Mouse (Mus musculus): ENCODE data around the gene Dusp9. TPM values are rescaled to one million over a fixed set of nuclear protein-coding genes. Genes with fewer than 3 reads are reported as not detected.
A peak's percentile ranks its signal among the peaks of the same experiment; 100 is the strongest.

Gene Dusp9
- total and polyA plus RNA-seq, 3 experiments, result 4.7 to 5.2 TPM; not detected in 1

DNA sequence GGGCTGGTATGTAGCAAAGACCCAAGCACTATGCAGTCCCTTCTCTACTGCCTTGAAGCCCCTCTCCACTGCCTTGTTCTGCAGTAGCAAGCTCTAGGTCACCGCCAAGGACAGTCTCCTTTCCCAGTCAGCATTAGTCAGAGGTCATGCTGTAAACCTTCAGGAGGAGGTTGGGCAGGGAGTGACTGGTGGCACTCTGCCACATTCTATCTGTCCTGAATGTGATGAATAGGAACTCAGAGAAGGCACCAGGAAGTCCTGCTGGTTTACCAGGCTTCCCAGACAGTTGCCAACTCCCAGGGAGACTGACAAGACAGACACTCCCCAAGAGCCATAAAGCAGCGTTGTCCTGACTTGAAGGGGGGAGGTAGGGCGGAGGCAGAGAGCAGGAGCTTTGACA lies 46.4 kb downstream of the Dusp9 start:
- no peak overlapping the region for H3K9ac ChIP-seq (ENCODE audit: control insufficient read depth, low read depth, low read length, poor library complexity, severe bottlenecking)
- H3K36me3 ChIP-seq (ENCODE audit: control insufficient read depth in 1 of 2, insufficient read depth in 2 of 2, low read length in 2 of 2), result peaks cover 0 to 5% of the 10 kb centered on the region in 2 experiments; a peak in 2 of 4 replicates
- H3K27ac ChIP-seq (ENCODE audit: control insufficient read depth, low read depth, low read length), result no peak overlapping the region

DNA sequence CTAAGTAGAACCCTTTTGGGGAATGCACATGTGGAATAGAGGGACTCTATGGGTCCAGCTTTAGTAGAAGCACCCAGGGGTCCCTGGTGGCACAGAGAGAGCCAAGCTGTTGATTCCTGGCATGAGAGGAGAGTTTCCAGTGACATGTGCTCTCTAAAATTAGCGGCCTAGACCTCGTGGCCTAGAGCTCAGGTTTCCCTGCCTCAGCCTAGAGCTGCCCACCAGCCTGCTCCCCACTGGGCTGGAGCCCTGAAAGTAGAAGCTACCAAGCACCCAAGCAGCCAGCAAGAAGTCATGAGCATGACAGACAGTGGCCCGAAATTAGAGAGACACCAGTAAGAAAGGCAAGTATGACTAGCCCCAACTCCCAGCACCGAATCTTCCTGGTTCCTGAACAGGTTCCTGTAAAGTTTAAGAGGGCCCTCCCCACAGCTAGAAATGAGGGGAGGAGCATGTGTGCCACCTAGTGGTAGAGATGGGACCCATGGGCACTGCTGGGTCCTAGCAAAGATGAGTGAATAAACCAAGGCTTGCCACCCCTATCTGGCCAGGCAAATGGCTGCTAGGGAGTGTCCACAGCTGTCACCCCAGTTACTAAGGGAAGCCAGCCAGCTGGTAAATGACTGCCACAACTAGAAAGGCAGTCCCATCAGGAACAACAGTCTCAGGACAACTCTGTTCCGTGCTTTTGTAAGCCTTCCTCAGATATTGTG lies 51.9 kb downstream of the Dusp9 start:
- peak; percentile 55 for DNase-seq (ENCODE audit: low read depth, low spot score)
- TF ChIP-seq SMC3 (IDR thresholded peaks at IDR 0.05; ENCODE audit: low read depth, low read length) (peak; percentile 38), CTCF (IDR thresholded peaks at IDR 0.05 in 2 of 3, conservative IDR thresholded peaks at IDR 0.05 in 1 of 3; ENCODE audit: control insufficient read depth in 1 of 3, insufficient read depth in 1 of 3, low read depth in 2 of 3, low read length in 3 of 3, poor library complexity in 1 of 3, severe bottlenecking in 1 of 3) (peak; percentile 54 to 61 (median 61)), USF2 (IDR thresholded peaks at IDR 0.05; ENCODE audit: borderline replicate concordance in 1 of 2, insufficient read depth in 1 of 2, low read depth in 1 of 2, low read length in 2 of 2) (no peak), RAD21 (IDR thresholded peaks at IDR 0.05; ENCODE audit: low read depth, low read length) (peak; percentile 10)
- H3K79me2 ChIP-seq (ENCODE audit: control insufficient read depth, insufficient read depth, low read length, poor library complexity), result no peaks in the 10 kb centered on the region
- H3K4me1 ChIP-seq (ENCODE audit: control insufficient read depth in 1 of 2, insufficient read depth in 2 of 2, low read length in 2 of 2), result 0 out of 4 replicates have a peak, but pooled peaks cover 0 to 2% of the 10 kb centered on the region in 2 experiments
- H3K27me3 ChIP-seq (ENCODE audit: control insufficient read depth in 1 of 2, insufficient read depth in 2 of 2, low read length in 2 of 2), result no peaks in the 10 kb centered on the region
- H3K36me3 ChIP-seq (ENCODE audit: control insufficient read depth in 1 of 2, insufficient read depth in 2 of 2, low read length in 2 of 2), result peaks cover 2 to 6% of the 10 kb centered on the region in 2 experiments; a peak in 2 of 4 replicates
- H3K4me3 ChIP-seq (ENCODE audit: control insufficient read depth in 1 of 2, insufficient read depth in 1 of 2, low read depth in 2 of 2, low read length in 2 of 2), result no peak overlapping the region
- no peak overlapping the region for H3K9ac ChIP-seq (ENCODE audit: control insufficient read depth, low read depth, low read length, poor library complexity, severe bottlenecking)
- H3K27ac ChIP-seq (ENCODE audit: control insufficient read depth, low read depth, low read length), result no peak overlapping the region
- H3K9me3 ChIP-seq (replicated peaks; ENCODE audit: insufficient read depth, low read length), result no peaks in the 10 kb centered on the region

More for the DNA sequence above, 46.4 kb downstream of the Dusp9 start:
- H3K27me3 ChIP-seq (ENCODE audit: control insufficient read depth in 1 of 2, insufficient read depth in 2 of 2, low read length in 2 of 2), result no peaks in the 10 kb centered on the region
- no peak overlapping the region for H3K4me3 ChIP-seq (ENCODE audit: control insufficient read depth in 1 of 2, insufficient read depth in 1 of 2, low read depth in 2 of 2, low read length in 2 of 2)
- H3K4me1 ChIP-seq (ENCODE audit: control insufficient read depth in 1 of 2, insufficient read depth in 2 of 2, low read length in 2 of 2), result no peaks in the 10 kb centered on the region
- no peaks in the 10 kb centered on the region for H3K79me2 ChIP-seq (ENCODE audit: control insufficient read depth, insufficient read depth, low read length, poor library complexity)
- H3K9me3 ChIP-seq (replicated peaks; ENCODE audit: insufficient read depth, low read length), result no peaks in the 10 kb centered on the region
- DNase-seq (ENCODE audit: low read depth, low spot score), result no peak
- TF ChIP-seq CHD2 (IDR thresholded peaks at IDR 0.05; ENCODE audit: low read length) (no peak), TAL1 (IDR thresholded peaks at IDR 0.05; ENCODE audit: low read length) (no peak), NRF1 (IDR thresholded peaks at IDR 0.05; ENCODE audit: insufficient read depth, low read depth, low read length, poor library complexity, severe bottlenecking) (no peak), ETS1 (IDR thresholded peaks at IDR 0.05; ENCODE audit: low read depth, low read length) (no peak), SIN3A (IDR thresholded peaks at IDR 0.05; ENCODE audit: low read length) (no peak), KAT2A (conservative IDR thresholded peaks at IDR 0.05; ENCODE audit: low read depth, low read length) (no peak), RCOR1 (IDR thresholded peaks at IDR 0.05; ENCODE audit: low read depth, low read length) (no peak), JUND (IDR thresholded peaks at IDR 0.05; ENCODE audit: low read depth, low read length) (no peak), ZKSCAN1 (IDR thresholded peaks at IDR 0.05; ENCODE audit: low read depth, low read length) (no peak), POLR2AphosphoS5 (IDR thresholded peaks at IDR 0.05; ENCODE audit: borderline replicate concordance, low read depth, low read length) (no peak), NELFE (IDR thresholded peaks at IDR 0.05; ENCODE audit: low read depth, low read length) (no peak), MAX (IDR thresholded peaks at IDR 0.05; ENCODE audit: low read length) (no peak), GATA1 (IDR thresholded peaks at IDR 0.05; ENCODE audit: low read depth, low read length) (no peak), RAD21 (IDR thresholded peaks at IDR 0.05; ENCODE audit: low read depth, low read length) (no peak), USF2 (IDR thresholded peaks at IDR 0.05; ENCODE audit: borderline replicate concordance in 1 of 2, insufficient read depth in 1 of 2, low read depth in 1 of 2, low read length in 2 of 2) (no peak), MEF2A (IDR thresholded peaks at IDR 0.05; ENCODE audit: extremely low read depth, insufficient replicate concordance, low read depth, low read length, poor library complexity, severe bottlenecking) (no peak), MAZ (IDR thresholded peaks at IDR 0.05; ENCODE audit: low read depth, low read length) (no peak), SMC3 (IDR thresholded peaks at IDR 0.05; ENCODE audit: low read depth, low read length) (no peak), EP300 (IDR thresholded peaks at IDR 0.05; ENCODE audit: low read depth in 1 of 2, low read length in 2 of 2) (no peak)
